Mouse (Mus musculus): ENCODE measurements around the gene Esr1.

The Esr1 gene

GRCm38 (mm10) chr10:4841039-4841438 lies 229.6 kb downstream of the Esr1 start:
- no peak for DNase-seq (ENCODE audit: low spot score)

- DNase-seq (ENCODE audit: low spot score): no peak
These were observed 236.1 kb downstream of the Esr1 start for GRCm38 (mm10) chr10:4847523-4847922.

GRCm38 (mm10) chr10:4849881-4850280 lies 238.5 kb downstream of the Esr1 start:
- DNase-seq (ENCODE audit: low spot score): no peak

GRCm38 (mm10) chr10:4875076-4875737 lies 263.8 kb downstream of the Esr1 start:
- DNase-seq (ENCODE audit: low spot score): no peak

DNA sequence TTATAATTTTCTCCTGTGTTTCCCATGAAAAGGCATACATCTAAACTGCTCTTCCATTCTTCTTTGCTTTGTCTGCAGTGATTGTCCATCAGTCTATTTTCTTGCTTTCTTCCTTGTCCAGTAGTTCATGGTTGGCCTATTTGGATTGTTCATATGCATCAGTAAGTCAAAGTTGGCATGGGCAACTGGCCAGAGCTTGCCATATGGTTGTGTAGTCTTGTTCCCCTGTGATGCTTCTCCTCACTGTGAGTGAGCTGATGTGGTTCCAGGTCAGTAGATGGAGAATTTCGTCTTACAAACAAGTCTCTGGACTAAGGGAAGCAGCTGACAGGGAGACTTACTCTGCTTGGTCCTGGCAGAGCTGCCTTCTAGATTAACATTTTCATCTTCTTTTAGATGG lies 270.0 kb downstream of the Esr1 start:
- no peak for DNase-seq (ENCODE audit: low spot score)

- DNase-seq (ENCODE audit: low spot score): no peak
These were observed 274.1 kb downstream of the Esr1 start for GRCm38 (mm10) chr10:4885506-4885905.

DNA sequence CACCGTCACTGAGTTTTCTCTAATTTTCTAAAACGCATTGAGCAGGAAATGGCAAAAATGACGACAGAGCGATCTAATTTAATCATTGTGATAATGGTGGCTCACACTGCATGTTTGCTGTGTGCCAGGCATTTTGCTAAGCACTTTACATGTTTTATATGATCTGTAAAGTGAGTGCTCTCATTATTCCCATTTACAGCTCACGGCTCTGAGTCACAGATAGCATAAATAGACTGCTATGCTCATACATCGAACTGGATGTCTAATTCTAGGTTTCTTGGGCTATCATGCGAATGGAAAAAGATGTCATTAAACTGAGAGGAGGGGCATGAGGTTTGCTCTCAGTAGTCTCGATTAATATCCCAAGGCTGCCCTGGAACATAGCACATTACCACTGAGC lies 274.6 kb downstream of the Esr1 start:
- DNase-seq (ENCODE audit: low spot score): no peak

- DNase-seq (ENCODE audit: low spot score): no peak
These were observed 282.1 kb downstream of the Esr1 start for GRCm38 (mm10) chr10:4893475-4893874.

GRCm38 (mm10) chr10:4897789-4898188 lies 286.4 kb downstream of the Esr1 start:
- no peak for DNase-seq (ENCODE audit: low spot score)

- DNase-seq (ENCODE audit: low spot score): no peak
These were observed 288.9 kb downstream of the Esr1 start for GRCm38 (mm10) chr10:4900324-4900723.

DNA sequence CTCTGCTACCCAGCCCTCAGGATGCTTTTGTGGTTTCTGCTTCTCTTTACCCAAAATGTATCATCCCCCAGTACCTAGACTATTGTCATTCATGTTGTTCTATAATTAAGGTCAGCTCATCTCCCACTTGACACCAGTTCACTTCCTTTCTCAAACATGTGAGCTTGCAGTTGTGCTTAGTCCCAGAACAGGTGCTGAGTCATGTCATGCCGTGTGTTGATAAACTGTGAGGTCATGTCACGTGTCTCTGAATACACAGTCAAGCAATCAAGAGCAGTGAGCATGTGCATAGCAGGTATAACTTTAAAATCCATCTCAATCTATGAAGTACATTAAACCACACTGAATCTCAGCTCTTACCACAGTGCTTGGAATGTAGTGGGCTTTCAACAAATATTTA lies 297.9 kb downstream of the Esr1 start:
- no peak for DNase-seq (ENCODE audit: low spot score)

- no peak for DNase-seq (ENCODE audit: low spot score)
These were observed 299.1 kb downstream of the Esr1 start for GRCm38 (mm10) chr10:4910451-4910850.

DNA sequence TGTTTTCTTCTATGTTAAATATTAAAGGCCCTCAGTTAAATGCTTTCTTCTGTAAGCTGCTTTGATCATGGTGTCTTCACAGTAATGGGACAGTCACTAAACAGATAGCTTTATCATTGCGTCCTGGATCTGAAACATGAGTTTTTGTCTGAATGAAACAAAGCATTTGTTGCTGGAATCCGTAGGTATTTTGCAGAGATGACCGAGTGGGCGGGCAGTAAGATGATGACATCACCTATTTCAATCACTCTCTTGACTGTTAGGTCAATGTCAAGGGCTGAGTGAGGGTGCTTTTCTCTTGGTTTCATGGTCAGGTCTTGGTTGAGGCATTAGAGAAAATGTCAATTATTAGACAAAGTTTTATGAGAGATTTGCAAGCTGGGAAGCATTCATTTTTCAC lies 307.7 kb downstream of the Esr1 start:
- no peak for DNase-seq (ENCODE audit: low spot score)

- no peak for DNase-seq (ENCODE audit: low spot score)
These were observed 312.2 kb downstream of the Esr1 start for GRCm38 (mm10) chr10:4923616-4924015.

DNA sequence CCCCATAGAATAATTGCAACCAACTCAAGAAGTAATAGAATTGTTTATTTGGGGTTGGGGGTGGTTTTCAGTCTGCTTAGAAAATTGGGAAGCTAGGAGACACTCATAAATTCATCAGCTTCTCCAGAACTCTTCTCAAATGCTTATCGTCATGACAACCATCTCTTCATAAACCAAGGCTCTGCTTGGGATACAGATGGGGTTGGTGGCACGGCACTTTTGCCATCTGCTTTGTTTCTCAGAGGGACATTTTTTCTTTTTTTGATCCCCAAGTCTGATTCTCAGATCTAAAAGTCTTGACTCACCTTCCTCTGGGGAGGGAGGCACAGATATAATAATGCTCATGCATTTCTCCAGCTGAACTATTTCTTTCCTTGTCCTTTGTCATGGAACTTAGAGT lies 313.0 kb downstream of the Esr1 start:
- DNase-seq (ENCODE audit: low spot score): no peak

GRCm38 (mm10) chr10:4943148-4943547 lies 331.8 kb downstream of the Esr1 start:
- no peak for DNase-seq (ENCODE audit: low spot score)

GRCm38 (mm10) chr10:4944725-4945124 lies 333.3 kb downstream of the Esr1 start:
- DNase-seq (ENCODE audit: low spot score): no peak

GRCm38 (mm10) chr10:4965768-4966167 lies 354.4 kb downstream of the Esr1 start:
- no peak for DNase-seq (ENCODE audit: low spot score)

DNA sequence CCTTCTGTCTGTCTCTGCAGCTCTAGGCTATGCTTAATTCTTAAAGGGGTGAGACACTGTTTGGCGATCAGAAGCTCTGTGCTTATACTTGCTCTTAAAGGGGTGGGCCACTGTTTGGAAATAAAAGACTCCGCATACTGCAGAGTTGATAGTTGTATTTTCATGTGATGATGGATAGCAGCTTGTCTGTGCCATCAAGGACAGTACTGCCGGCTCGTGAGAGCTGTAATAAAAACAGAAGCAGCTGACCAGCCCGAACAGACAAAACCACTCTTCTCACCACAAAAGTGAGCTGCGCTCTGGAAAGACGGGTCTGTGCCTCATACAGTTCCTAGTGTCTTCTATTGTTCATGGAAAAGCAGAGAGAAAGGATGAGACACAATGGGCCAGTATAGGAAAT lies 359.8 kb downstream of the Esr1 start:
- DNase-seq (ENCODE audit: low spot score): no peak

DNA sequence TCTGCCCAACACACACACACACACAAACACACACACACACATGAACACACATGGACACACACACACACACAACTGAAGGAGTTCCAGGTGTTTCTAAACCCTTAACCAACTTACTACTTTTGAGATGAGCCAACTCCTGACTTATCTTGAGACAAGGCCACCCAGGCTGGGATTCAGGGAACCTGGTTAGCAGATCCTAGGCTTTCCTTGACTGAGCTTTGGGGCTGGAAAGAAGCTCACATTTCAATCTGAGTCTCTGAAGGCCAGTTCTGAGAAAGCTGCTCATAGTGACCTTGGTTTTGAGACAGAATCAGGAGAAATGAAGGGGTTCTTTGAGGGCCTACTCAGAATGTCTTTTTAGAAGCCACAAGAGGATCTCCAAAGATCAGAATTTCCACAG lies 360.2 kb downstream of the Esr1 start:
- DNase-seq (ENCODE audit: low spot score): no peak

DNA sequence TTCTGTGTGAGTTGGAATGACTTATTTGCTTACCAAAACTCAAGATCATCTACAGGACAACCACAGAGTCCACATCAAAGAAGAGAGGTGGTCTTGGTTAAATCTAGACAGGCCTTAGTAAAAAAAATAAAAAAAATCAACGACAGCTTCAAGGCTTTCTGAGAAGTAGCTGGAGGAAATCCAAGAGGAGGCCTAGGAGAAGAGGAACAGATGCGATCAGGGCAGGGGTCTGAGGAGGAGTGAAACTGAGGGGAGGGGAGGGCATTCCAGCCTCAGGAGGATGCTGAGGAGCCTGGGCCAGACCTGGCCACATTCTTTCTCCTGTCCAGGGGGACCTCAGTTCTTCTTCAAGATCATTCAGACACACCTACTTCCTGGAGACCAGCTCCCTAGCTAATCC lies 360.6 kb downstream of the Esr1 start:
- DNase-seq (ENCODE audit: low spot score): no peak

- no peak for DNase-seq (ENCODE audit: low spot score)
These were observed 362.9 kb downstream of the Esr1 start for GRCm38 (mm10) chr10:4974246-4974645.

GRCm38 (mm10) chr10:4976557-4976956 lies 365.2 kb downstream of the Esr1 start:
- DNase-seq (ENCODE audit: low spot score): no peak

DNA sequence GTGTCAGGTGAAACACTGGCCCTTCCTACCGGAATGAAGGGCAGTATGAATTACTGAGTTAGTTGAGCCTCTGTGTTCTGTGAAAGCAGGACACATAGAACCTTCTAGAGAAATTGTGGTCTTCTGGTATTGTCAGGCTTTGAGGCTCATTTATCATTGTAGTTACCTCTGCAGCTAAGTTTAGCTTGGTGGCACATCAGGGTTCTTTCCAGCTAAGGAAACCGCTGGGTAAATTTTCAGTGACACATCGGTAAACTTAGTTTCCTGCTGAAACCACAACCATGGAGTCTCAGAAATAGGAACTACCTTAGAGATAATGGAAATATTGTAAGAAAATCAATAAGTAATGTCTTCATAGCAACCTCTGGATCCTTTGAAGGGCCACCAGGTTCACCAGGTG lies 366.0 kb downstream of the Esr1 start:
- no peak for DNase-seq (ENCODE audit: low spot score)

GRCm38 (mm10) chr10:4983919-4984318 lies 372.5 kb downstream of the Esr1 start:
- DNase-seq (ENCODE audit: low spot score): no peak

Measured in retina, embryonic 14.5 days (tissue).